Mouse (Mus musculus) liver, embryonic 16.5 days (tissue): ENCODE measurements around the gene Abcg1. TPM values are rescaled to one million over a fixed set of nuclear protein-coding genes. Genes with fewer than 3 reads are reported as not detected.
A peak's percentile ranks its signal among the peaks of the same experiment; 100 is the strongest.

ENCODE experiments used
- ATAC-seq: fragments of 200-750 bp; cut with Nextera tagmentation; 2 replicates; pipeline ENCODE4 v1.8.0; 2017; ENCODE audit warnings: low read depth, mild to moderate bottlenecking, moderate number of reproducible peaks, moderate library complexity
- H3K27ac ChIP-seq: fragments of 300-500 bp; sonication (generic); 2 replicates; pipeline ENCODE4 v1.5.1; 2014; ENCODE audit warnings: mild to moderate bottlenecking, low read length
- H3K27me3 ChIP-seq: fragments of 300-500 bp; sonication (generic); 2 replicates; pipeline ENCODE4 v1.6.1; 2014; ENCODE audit warnings: low read depth, low read length, mixed read lengths; ENCODE audit not compliant: control insufficient read depth, insufficient read depth
- H3K36me3 ChIP-seq: fragments of 300-500 bp; sonication (generic); 2 replicates; pipeline ENCODE4 v1.6.1; 2014; ENCODE audit warnings: mild to moderate bottlenecking; ENCODE audit not compliant: control insufficient read depth, insufficient read depth
- H3K4me1 ChIP-seq: fragments of 300-500 bp; sonication (generic); 2 replicates; pipeline ENCODE4 v1.6.1; 2014; ENCODE audit warnings: low read depth, low read length, mixed read lengths; ENCODE audit not compliant: control insufficient read depth
- H3K4me2 ChIP-seq: fragments of 300-500 bp; sonication (generic); 2 replicates; pipeline ENCODE4 v1.6.1; 2014; ENCODE audit warnings: low read depth, low read length, mixed read lengths
- H3K4me3 ChIP-seq: fragments of 300-500 bp; sonication (generic); 2 replicates; pipeline ENCODE4 v1.5.1; 2014; ENCODE audit warnings: low read depth, mild to moderate bottlenecking, low read length
- H3K9ac ChIP-seq: fragments of 300-500 bp; sonication (generic); 2 replicates; pipeline ENCODE4 v1.6.1; 2014; ENCODE audit warnings: low read depth, low read length
- H3K9me3 ChIP-seq: fragments of 300-500 bp; sonication (generic); replicated peaks from 2 replicates; pipeline ENCODE4 v1.6.1; 2016; ENCODE audit warnings: low read length; ENCODE audit not compliant: control insufficient read depth
- WGBS: fragments of 180-500 bp; shearing (Covaris S2); extraction: QIAGEN DNeasy Blood & Tissue Kit; methylation state at CpG from one replicate; pipeline ENCODE4 v1.1.7; 2014; ENCODE audit not compliant: insufficient replicate concordance; 5-methylcytosine and 5-hydroxymethylcytosine counted together
- polyA plus RNA-seq: library from polyadenylated mRNA; unstranded; fragments of >200 nt; fragmentation: Nextera tagmentation; extraction: Ambion mirVana; gene quantifications from 2 replicates; pipeline ENCODE4 v1.2.1, GENCODE M21; 2015

Abcg1 gene
- polyA plus RNA-seq, 1 experiment from 2014 or later = 10.8 TPM

GRCm38 (mm10) chr17:31098788-31099187, 41.3 kb downstream of the Abcg1 start:
- no peak overlapping the region for H3K27ac ChIP-seq
- peaks cover 11% of the 10 kb centered on the region for H3K4me1 ChIP-seq
- peak; percentile 77 for ATAC-seq
- no peaks in the 10 kb centered on the region for H3K9me3 ChIP-seq
- no peak overlapping the region for H3K4me3 ChIP-seq
- WGBS = 60% methylated on average over 5 of the region's 5 CpGs
- H3K9ac ChIP-seq = no peak overlapping the region
- no peaks in the 10 kb centered on the region; the same call in 1 of the 2 replicates for H3K36me3 ChIP-seq
- H3K4me2 ChIP-seq = no peak overlapping the region
- no peaks in the 10 kb centered on the region for H3K27me3 ChIP-seq

DNA sequence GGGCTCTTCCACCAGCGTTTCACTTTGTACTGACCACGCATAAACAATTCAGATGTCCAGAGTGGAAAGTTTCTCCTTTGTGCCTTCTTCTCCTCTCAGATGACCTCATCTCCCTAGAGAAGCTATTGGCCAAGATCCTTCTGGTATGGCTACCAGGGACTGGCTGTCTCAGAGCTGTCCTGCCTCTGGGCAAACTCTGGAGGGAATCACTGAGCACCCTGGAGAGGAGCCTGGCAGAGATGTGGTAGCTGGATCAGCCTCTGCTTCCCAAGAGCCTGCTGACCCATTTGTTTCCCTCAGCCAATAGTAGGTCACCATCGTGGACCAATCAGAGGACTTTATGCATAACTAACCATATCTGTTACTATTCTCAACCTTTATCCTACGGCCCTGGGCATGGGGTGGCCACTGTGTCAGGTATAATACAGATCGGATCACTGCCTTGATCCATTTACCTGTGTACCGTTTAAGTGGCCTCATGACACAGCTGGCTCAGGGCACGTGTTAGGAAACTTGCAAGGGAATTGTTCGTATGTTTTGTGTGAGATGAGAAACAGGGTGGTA, 45.6 kb downstream of the Abcg1 start:
- Histone ChIP-seq H3K4me1 (peaks cover 15% of the 10 kb centered on the region), H3K27ac (no peak overlapping the region), H3K27me3 (no peaks in the 10 kb centered on the region), H3K36me3 (no peaks in the 10 kb centered on the region), H3K9ac (no peak overlapping the region), H3K9me3 (no peaks in the 10 kb centered on the region), H3K4me2 (no peak overlapping the region), H3K4me3 (no peak overlapping the region)
- ATAC-seq = no peak
- WGBS = 75% methylated on average over 8 of the region's 8 CpGs

DNA sequence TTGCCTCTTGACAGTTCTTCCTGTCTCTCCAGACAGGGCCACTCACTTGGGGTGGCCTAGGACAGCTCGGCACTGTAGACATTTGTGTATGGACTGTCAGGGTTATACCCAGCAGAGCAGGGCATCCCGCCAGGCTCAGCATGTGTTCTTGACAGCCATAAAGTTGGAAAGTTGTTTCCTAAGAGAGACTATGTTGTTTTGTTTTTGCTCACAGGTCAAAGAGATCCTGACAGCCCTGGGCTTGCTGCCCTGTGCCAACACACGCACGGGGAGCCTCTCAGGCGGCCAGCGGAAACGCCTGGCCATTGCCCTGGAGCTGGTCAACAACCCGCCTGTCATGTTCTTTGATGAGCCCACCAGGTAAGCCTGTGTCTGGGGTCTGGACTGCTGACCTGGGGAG, 46.3 kb downstream of the Abcg1 start:
- WGBS = 78% methylated on average over 8 of the region's 8 CpGs
- Histone ChIP-seq H3K4me2 (no peak overlapping the region), H3K9ac (no peak overlapping the region), H3K27me3 (no peaks in the 10 kb centered on the region), H3K36me3 (no peaks in the 10 kb centered on the region), H3K4me3 (no peak overlapping the region), H3K4me1 (peaks cover 9% of the 10 kb centered on the region), H3K27ac (no peak overlapping the region), H3K9me3 (no peaks in the 10 kb centered on the region)
- no peak for ATAC-seq

GRCm38 (mm10) chr17:31108388-31108787, 50.9 kb downstream of the Abcg1 start:
- Histone ChIP-seq H3K27ac (no peak overlapping the region), H3K36me3 (no peaks in the 10 kb centered on the region), H3K27me3 (no peaks in the 10 kb centered on the region), H3K4me3 (no peak overlapping the region), H3K9ac (no peak overlapping the region), H3K4me2 (no peak overlapping the region), H3K9me3 (no peaks in the 10 kb centered on the region), H3K4me1 (peaks cover 6% of the 10 kb centered on the region)
- 82% methylated on average over 15 of the region's 15 CpGs for WGBS
- ATAC-seq = no peak

DNA sequence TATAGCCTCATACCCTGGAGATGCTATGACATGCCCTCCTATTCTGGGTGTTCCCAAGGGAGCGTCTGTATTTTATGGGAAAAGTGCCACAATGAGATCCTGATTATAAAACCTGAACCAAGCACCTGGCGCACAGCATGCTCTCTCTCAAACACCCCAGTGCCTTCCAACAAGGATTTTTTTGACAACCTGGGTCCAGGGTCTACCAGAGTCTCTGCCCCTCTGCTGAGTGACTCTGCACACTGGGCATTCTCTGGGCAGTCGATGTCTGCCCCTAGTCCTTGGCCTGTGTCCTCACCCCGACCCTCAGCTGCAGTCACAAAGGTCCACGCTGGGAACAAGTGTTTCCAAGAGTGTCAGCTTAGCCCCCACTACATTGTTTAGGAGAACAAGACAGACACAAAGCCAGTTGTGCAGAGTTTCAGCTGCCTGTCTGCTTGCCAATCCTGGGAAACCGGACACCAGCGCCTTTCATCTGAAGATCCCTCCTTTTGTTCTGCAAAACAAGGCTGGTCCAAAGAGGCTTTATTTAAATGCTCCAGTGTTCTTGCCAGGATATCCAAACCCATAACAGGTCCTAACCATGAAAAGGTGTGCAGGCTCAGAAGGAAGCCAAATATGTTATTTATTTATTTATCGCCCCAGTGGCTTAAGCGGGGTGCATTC, 55.8 kb downstream of the Abcg1 start:
- Histone ChIP-seq H3K36me3 (no peaks in the 10 kb centered on the region), H3K9me3 (no peaks in the 10 kb centered on the region), H3K4me2 (no peak overlapping the region), H3K4me1 (no peaks in the 10 kb centered on the region), H3K9ac (no peak overlapping the region), H3K27ac (no peak overlapping the region), H3K4me3 (no peak overlapping the region), H3K27me3 (no peaks in the 10 kb centered on the region)
- 68% methylated on average over 9 of the region's 9 CpGs for WGBS
- no peak for ATAC-seq

GRCm38 (mm10) chr17:31116063-31116462, 58.6 kb downstream of the Abcg1 start:
- Histone ChIP-seq H3K4me3 (no peak overlapping the region), H3K9me3 (no peaks in the 10 kb centered on the region), H3K27me3 (0 out of 2 replicates have a peak, but pooled peaks cover 3% of the 10 kb centered on the region), H3K4me2 (no peak overlapping the region), H3K27ac (no peak overlapping the region), H3K36me3 (no peaks in the 10 kb centered on the region), H3K4me1 (peaks cover under 1% of the 10 kb centered on the region), H3K9ac (no peak overlapping the region)
- peak; percentile 53 for ATAC-seq
- 55% methylated on average over 6 of the region's 6 CpGs for WGBS

- H3K36me3 ChIP-seq = no peaks in the 10 kb centered on the region
- no peak overlapping the region for H3K4me3 ChIP-seq
- H3K9ac ChIP-seq = no peak overlapping the region
- 73% methylated on average over 5 of the region's 5 CpGs for WGBS
- no peak overlapping the region for H3K4me2 ChIP-seq
- H3K27me3 ChIP-seq = peaks cover 6% of the 10 kb centered on the region; the same call in 1 of the 2 replicates
- no peak for ATAC-seq
- H3K9me3 ChIP-seq = no peaks in the 10 kb centered on the region
- H3K4me1 ChIP-seq = peaks cover 7% of the 10 kb centered on the region
- no peak overlapping the region for H3K27ac ChIP-seq
Observed at GRCm38 (mm10) chr17:31117946-31118345, 60.5 kb downstream of the Abcg1 start.

GRCm38 (mm10) chr17:31119429-31119828, 62.0 kb downstream of the Abcg1 start:
- no peak for ATAC-seq
- WGBS = 3% methylated on average over 7 of the region's 7 CpGs
- Histone ChIP-seq H3K4me2 (no peak overlapping the region), H3K4me3 (no peak overlapping the region), H3K9ac (no peak overlapping the region), H3K4me1 (peaks cover 7% of the 10 kb centered on the region), H3K36me3 (no peaks in the 10 kb centered on the region), H3K27me3 (peaks cover 6% of the 10 kb centered on the region; the same call in 1 of the 2 replicates), H3K27ac (no peak overlapping the region), H3K9me3 (no peaks in the 10 kb centered on the region)

DNA sequence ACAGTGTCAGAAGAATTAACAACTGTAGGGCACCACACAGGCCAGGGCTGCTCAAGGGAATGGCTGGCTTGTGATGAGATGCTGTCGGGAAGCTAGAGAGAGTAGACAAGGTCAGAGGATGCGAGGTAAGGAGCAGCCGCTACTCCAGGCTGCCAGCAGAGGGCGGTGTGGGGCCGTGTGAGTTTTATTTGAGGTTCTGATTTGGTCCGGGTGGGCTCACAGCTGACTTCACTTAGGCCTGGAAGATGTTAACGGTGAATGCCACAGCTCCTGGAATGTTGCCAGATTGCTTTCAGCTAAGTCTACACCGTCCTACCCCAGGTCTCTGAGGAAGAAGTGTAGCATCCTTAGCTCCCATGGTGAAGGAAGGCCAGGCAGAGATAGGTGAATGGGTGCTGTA, 64.5 kb downstream of the Abcg1 start:
- 9% methylated on average over 8 of the region's 8 CpGs for WGBS
- Histone ChIP-seq H3K9ac (no peak overlapping the region), H3K36me3 (no peaks in the 10 kb centered on the region), H3K9me3 (no peaks in the 10 kb centered on the region), H3K4me3 (no peak overlapping the region), H3K4me1 (peaks cover 7% of the 10 kb centered on the region), H3K4me2 (no peak overlapping the region), H3K27me3 (peaks cover 6% of the 10 kb centered on the region; the same call in 1 of the 2 replicates), H3K27ac (no peak overlapping the region)
- no peak for ATAC-seq
